Mouse (Mus musculus) heart, adult 2 months (tissue): Measurements from ENCODE around the gene Ydjc.

Source experiments
- CTCF ChIP-seq: fragments of 200-600 bp; IDR thresholded peaks from 2 replicates; pipeline ENCODE4 v1.8.1; 2022; ENCODE audit warnings: antibody characterized with exemption, mild to moderate bottlenecking, moderate library complexity
- EP300 ChIP-seq: fragments of 200-500 bp; IDR thresholded peaks from 2 replicates; pipeline ENCODE4 v1.6.1; 2011; ENCODE audit warnings: low read depth, low read length, control low read depth; ENCODE audit not compliant: insufficient read depth
- POLR2A ChIP-seq: fragments of 200-500 bp; IDR thresholded peaks from 2 replicates; pipeline ENCODE4 v1.6.1; 2011; ENCODE audit warnings: mild to moderate bottlenecking, low read depth, low read length, control low read depth; ENCODE audit not compliant: insufficient read depth

DNA sequence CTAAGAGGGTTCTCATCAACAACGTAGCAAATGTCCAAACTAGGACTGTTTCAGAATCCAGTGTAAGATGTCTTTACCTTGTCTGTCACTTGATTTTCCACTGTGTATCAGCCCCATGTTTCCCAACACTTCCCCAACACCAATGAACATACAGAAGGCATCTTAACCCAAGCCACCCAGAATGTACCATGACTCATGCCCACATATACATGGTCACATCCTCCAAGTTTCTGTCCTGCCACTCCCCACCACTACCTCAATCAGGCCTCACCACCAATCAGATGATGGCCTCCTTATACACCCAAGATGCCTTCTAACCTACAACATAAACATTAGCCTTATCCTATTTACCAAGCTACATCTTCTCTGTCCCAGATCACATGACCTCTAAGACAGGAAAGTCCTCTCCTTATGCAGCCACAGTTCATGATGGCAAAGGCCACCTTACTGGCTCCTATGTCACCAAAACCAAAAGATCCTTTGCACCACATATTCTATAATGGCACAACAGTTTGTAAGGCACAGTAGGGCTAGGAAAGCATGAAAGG, 33.3 kb downstream of the Ydjc start:
- TF ChIP-seq CTCF (no peak), POLR2A (no peak), EP300 (no peak)
